Mouse (Mus musculus) megakaryocyte-erythroid progenitor cell, adult 5-6 weeks (primary cell): Measurements from ENCODE around the gene Pim1. TPM values are rescaled to one million over a fixed set of nuclear protein-coding genes. Genes with fewer than 3 reads are reported as not detected.
"Not testable (repeated sequence)": the region's sequence is repeated elsewhere in the genome, so short reads cannot be mapped to it uniquely, and the experiment has no call there.

ENCODE experiments used
- ATAC-seq: replicated peaks from 2 replicates; pipeline ENCODE4 v1.8.0; 2016; ENCODE audit warnings: mild to moderate bottlenecking, inconsistent platforms; ENCODE audit not compliant: severe bottlenecking, poor library complexity, low FRiP score, low TSS enrichment
- total RNA-seq, 2 experiments: library from RNA; stranded (forward) in 1 of 2; stranded (reverse) in 1 of 2; fragments of 200-1000, 215-1000 nt in 1 of 2; fragments of >200 nt in 1 of 2; fragmentation: Nextera tagmentation in 1 of 2; gene quantifications; 2 replicates each; pipeline ENCODE4 v1.2.3; 2014 to 2017

Pim1 gene
- total RNA-seq, 2 experiments from 2014 or later = 33.2 to 96.9 TPM

GRCm38 (mm10) chr17:29510691-29511090 lies 20.1 kb downstream of the Pim1 start:
- ATAC-seq = no peak

GRCm38 (mm10) chr17:29513044-29513730 lies 22.6 kb downstream of the Pim1 start:
- peak; percentile 84 for ATAC-seq

GRCm38 (mm10) chr17:29514435-29514834 lies 23.9 kb downstream of the Pim1 start:
- ATAC-seq = peak; percentile 50; the same call in 1 of the 2 replicates

DNA sequence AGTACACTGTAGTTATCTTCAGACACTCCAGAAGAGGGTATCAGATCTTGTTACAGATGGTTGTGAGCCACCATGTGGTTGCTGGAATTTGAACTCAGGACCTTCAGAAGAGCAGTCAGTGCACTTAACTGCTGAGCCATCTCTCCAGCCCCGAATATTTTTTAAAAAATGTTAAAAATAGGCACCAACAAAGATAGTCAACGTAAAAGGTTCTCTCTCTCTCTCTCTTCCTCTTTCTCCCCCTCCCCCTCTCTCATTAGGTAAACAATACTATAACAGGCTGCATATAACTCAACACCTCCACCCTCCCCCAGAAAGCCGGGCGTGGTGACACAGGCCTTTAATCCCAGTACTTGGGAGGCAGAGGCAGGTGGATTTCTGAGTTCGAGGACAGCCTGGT lies 28.1 kb downstream of the Pim1 start:
- not testable (repeated sequence) for ATAC-seq

DNA sequence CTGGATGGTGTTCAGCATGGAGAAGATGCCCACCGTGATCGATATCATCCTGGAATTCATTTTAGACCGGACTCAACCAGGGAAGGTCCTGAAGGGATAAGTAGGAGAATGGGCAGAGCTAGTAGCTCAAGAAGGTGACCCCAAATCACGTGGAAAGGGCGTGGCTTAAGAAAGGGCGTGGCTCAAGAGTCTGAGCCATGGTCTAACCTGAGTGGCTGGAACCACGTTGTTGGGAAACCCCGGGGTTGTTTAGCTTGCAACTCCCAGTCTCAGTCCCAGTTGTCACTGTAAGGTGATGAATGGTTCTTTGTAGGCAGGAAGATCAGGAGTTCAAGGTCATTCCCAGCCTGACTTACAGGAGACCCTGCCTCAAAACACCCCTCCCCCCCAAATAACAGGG lies 29.2 kb downstream of the Pim1 start:
- ATAC-seq = no peak

- no peak for ATAC-seq
Measured at GRCm38 (mm10) chr17:29525613-29526012, 35.1 kb downstream of the Pim1 start.

DNA sequence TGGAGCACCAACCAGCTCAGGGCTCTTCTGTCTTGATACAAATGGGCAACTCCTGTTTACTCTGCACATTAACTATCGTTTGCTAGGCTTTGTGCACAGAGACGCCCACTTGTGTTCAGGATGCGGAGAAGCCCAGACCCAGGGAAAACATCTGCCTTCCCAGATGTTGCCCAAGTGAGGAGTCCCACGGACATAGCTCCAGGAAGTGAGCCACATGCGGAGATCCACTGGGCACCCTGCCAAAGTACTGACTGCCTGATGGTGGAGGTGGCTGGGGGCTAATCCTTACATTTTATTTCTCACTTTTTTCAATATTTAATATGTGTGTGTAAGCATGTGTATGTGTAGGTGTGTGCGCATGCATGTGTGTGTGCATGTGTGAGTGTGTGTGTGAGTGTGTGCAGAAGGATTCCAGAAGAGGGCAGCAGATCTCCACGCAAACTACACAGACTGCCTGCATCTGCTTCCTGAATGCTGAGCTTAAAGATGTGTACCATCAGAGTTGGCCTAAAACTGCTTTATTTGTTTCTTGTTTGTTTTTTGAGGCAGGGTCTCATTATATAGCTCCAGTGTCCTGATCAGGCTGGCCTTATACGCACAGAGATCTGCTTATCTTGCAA lies 38.1 kb downstream of the Pim1 start:
- ATAC-seq = no peak

DNA sequence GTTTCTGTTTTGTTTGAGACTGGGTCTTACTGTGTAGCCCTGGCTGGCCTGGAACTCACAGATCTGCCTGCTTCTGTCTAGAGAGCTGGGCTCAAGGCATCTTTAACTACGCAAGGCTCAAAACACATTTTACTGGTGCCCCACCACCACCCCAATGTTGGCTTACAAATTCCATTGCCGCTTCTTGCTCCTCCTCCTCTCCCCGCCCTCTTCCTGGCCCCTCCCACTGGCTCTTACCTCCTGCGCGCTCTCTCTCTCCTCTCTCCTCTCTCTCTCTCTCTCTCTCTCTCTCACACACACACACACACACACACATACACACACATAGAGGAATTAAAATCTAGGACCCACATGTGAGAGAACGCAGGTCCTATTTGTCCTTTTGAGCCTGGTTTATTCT lies 40.0 kb downstream of the Pim1 start:
- no peak for ATAC-seq

DNA sequence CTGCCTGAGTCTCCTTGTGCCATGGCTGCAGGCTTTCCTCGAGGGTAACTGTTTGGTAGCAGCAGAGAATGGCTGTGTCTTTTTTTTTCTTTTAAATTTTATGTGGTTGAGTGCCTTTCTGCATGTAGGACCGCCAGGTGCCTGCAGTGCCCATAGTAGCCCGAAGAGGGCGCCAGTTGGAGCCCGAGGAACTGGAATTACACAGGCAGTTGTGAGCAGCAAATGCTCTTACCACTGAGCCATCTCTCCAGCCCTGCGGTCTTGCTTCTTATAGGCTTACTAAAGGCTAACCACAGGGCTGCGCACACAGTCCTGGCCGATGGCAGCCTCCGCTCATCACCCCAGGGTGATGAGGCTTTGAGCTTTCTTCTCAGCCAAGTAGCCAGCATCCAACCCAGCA lies 40.7 kb downstream of the Pim1 start:
- ATAC-seq = peak; percentile 39

DNA sequence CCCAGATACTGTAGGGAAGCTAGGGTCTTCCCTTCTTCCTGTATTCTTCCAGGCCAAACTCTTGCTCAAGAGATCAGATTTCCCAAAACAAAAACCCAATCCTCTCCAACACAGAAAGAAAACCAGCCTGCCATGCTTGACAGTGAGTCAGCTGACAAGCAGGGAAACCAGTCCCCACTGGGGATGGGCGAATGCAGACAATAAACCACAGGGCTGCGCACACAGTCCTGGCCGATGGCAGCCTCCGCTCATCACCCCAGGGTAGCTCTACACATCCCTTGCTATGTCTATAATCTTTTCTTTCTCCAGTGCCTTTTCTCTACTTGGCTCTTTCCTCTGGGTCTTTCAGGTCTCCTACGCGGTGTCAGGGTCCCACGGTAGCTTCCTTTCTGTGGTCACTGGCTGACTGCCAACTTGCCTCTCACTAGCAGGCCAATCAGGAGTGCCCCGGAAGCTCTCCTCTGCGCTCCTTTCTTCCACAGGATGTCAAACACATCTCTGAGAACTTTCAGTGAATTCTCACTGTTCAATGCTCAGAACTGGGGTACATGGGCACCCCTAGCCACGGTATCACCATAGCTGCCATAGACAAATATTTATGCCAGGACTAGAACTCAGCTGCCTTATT lies 41.3 kb downstream of the Pim1 start:
- ATAC-seq = peak; percentile 47; the same call in 1 of the 2 replicates

DNA sequence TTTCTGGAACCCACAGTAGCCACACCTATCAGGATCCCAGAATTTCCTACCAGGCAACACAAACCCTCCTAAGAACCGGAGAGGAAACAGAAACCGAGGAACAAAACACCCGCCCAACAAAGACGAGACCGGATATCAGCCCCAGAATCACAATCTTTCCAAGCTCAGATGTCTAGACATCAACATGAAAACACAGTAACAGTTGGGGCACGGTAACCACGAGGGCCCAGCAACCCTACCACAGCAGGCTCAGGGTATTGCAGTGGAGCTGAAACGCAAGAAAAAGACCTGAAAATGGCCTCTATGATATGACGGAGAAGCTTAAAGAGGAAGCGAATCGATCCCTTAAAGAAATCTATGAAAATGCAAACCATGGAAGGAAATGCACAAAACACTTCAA lies 43.3 kb downstream of the Pim1 start:
- no peak for ATAC-seq

- ATAC-seq = no peak
Measured at GRCm38 (mm10) chr17:29540426-29540825, 49.9 kb downstream of the Pim1 start.

DNA sequence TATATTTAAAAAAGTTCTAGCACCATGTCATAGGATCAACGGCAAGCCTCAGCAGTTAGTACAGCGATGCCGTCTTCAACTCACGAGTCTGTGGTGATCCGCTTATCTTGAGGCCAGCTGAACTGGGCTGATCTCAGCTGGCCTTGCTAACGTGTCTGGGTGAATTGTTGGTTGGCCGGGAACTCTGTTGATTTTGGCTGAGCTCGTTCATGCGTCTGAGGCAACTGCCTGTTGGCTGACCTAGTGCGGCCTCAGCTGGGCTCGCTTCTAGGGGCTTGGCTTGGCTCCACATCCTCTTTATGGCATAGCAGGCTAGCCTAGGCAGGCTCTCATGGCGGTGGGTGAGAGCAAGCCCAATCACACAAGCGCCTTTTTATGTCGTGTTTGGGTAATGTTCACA lies 50.9 kb downstream of the Pim1 start:
- 0 out of 2 replicates have a peak, but pooled peaks have one; percentile 26 for ATAC-seq

GRCm38 (mm10) chr17:29542831-29543690 lies 52.5 kb downstream of the Pim1 start:
- no peak for ATAC-seq

DNA sequence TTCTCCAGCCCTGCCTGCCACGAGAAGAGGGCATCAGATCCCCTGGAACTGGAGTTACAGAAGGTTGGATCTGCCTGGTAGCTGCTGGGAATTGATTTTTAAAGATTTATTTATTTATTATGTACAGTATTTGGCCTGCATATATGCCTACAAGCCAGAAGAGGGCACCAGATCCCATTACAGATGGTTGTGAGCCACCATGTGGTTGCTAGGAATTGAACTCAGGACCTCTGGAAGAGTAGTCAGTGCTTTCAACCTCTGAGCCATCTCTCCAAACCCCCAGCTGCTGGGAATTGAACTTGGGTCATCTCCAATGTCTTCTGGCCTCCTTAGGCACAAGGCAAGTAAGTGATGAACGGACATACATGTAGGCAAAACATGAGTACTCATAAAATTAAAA lies 53.5 kb downstream of the Pim1 start:
- no peak for ATAC-seq

- ATAC-seq = no peak
Measured at GRCm38 (mm10) chr17:29545241-29545640, 54.7 kb downstream of the Pim1 start.
